Mouse (Mus musculus): ENCODE results near the gene Pdx1. TPM values are rescaled to one million over a fixed set of nuclear protein-coding genes. Genes with fewer than 3 reads are reported as not detected.

Pdx1 gene
- polyA plus RNA-seq, 1 experiment, result not detected

DNA sequence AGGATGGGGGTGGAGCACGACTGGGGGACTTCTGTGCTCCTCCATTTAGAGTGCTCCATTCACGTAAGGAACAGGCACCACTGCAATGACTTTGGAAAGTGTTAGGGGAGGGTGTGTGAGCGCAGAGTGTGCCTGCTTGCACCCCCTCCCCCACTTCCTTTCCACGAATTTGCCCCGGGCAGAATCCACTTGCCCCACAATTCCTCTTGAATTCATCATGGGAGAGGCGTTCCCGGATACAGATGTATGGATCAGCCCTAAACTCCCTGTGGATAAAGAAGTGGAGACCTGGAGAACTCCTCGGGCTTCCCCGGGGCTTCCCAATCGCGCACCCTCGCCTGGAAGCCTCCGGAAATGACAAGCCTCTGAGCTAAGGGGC is 7.8 kb downstream of the Pdx1 start:
- Histone ChIP-seq H3K4me3 (replicated peaks) (peak overlapping the region; percentile 51), H3K36me3 (replicated peaks; ENCODE audit: low read length) (no peaks in the 10 kb centered on the region), H3K9me3 (no peaks in the 10 kb centered on the region), H3K27me3 (replicated peaks) (peaks cover 84% of the 10 kb centered on the region), H3K4me1 (peaks cover 17% of the 10 kb centered on the region)
- TF ChIP-seq GATA1 (IDR thresholded peaks at IDR 0.05; ENCODE audit: borderline replicate concordance, low read length) (no peak), FLI1 (IDR thresholded peaks at IDR 0.05; ENCODE audit: low read length) (no peak)

- no peaks in the 10 kb centered on the region for H3K36me3 ChIP-seq (replicated peaks; ENCODE audit: low read length)
- peaks cover 37% of the 10 kb centered on the region for H3K27me3 ChIP-seq (replicated peaks)
- TF ChIP-seq GATA1 (IDR thresholded peaks at IDR 0.05; ENCODE audit: borderline replicate concordance, low read length) (no peak), FLI1 (IDR thresholded peaks at IDR 0.05; ENCODE audit: low read length) (no peak)
- H3K4me3 ChIP-seq (replicated peaks), result no peak overlapping the region
- no peaks in the 10 kb centered on the region for H3K4me1 ChIP-seq
- H3K9me3 ChIP-seq, result no peaks in the 10 kb centered on the region
Observed at GRCm38 (mm10) chr5:147284365-147284764, 14.6 kb downstream of the Pdx1 start.

- H3K27me3 ChIP-seq (replicated peaks), result peaks cover 52% of the 10 kb centered on the region
- H3K36me3 ChIP-seq (replicated peaks; ENCODE audit: low read length), result no peaks in the 10 kb centered on the region
- H3K9me3 ChIP-seq, result 0 out of 2 replicates have a peak, but pooled peaks cover 7% of the 10 kb centered on the region
- peaks cover 26% of the 10 kb centered on the region for H3K4me1 ChIP-seq
- no peak for TF ChIP-seq GATA1 (IDR thresholded peaks at IDR 0.05; ENCODE audit: borderline replicate concordance, low read length)
- no peak for TF ChIP-seq FLI1 (IDR thresholded peaks at IDR 0.05; ENCODE audit: low read length)
- peak overlapping the region; percentile 84 for H3K4me3 ChIP-seq (replicated peaks)
Observed at GRCm38 (mm10) chr5:147291764-147292505, 22.2 kb downstream of the Pdx1 start.

- TF ChIP-seq FLI1 (IDR thresholded peaks at IDR 0.05; ENCODE audit: low read length), result no peak
- TF ChIP-seq GATA1 (IDR thresholded peaks at IDR 0.05; ENCODE audit: borderline replicate concordance, low read length), result no peak
- H3K27me3 ChIP-seq (replicated peaks), result peaks cover 54% of the 10 kb centered on the region
- H3K4me1 ChIP-seq, result peaks cover 26% of the 10 kb centered on the region
Observed at GRCm38 (mm10) chr5:147292506-147293120, 22.9 kb downstream of the Pdx1 start.

GRCm38 (mm10) chr5:147293127-147293910 is 23.6 kb downstream of the Pdx1 start:
- Histone ChIP-seq H3K27me3 (replicated peaks) (peaks cover 56% of the 10 kb centered on the region), H3K9me3 (0 out of 2 replicates have a peak, but pooled peaks cover 7% of the 10 kb centered on the region), H3K4me3 (replicated peaks) (peak overlapping the region; percentile 73), H3K4me1 (peaks cover 26% of the 10 kb centered on the region), H3K36me3 (replicated peaks; ENCODE audit: low read length) (no peaks in the 10 kb centered on the region)
- TF ChIP-seq GATA1 (IDR thresholded peaks at IDR 0.05; ENCODE audit: borderline replicate concordance, low read length) (no peak), FLI1 (IDR thresholded peaks at IDR 0.05; ENCODE audit: low read length) (no peak)

More at GRCm38 (mm10) chr5:147292506-147293120, 22.9 kb downstream of the Pdx1 start:
- H3K4me3 ChIP-seq (replicated peaks), result peak overlapping the region; percentile 84
- no peaks in the 10 kb centered on the region for H3K36me3 ChIP-seq (replicated peaks; ENCODE audit: low read length)
- 0 out of 2 replicates have a peak, but pooled peaks cover 7% of the 10 kb centered on the region for H3K9me3 ChIP-seq

- H3K36me3 ChIP-seq (replicated peaks; ENCODE audit: low read length), result no peaks in the 10 kb centered on the region
- peaks cover 8% of the 10 kb centered on the region for H3K9me3 ChIP-seq
- peaks cover 27% of the 10 kb centered on the region for H3K4me1 ChIP-seq
- H3K4me3 ChIP-seq (replicated peaks), result peak overlapping the region; percentile 65
- no peak for TF ChIP-seq FLI1 (IDR thresholded peaks at IDR 0.05; ENCODE audit: low read length)
- no peak for TF ChIP-seq GATA1 (IDR thresholded peaks at IDR 0.05; ENCODE audit: borderline replicate concordance, low read length)
- H3K27me3 ChIP-seq (replicated peaks), result peaks cover 60% of the 10 kb centered on the region
Observed at GRCm38 (mm10) chr5:147294121-147294520, 24.4 kb downstream of the Pdx1 start.

- Histone ChIP-seq H3K4me3 (replicated peaks) (no peak overlapping the region), H3K36me3 (replicated peaks; ENCODE audit: low read length) (no peaks in the 10 kb centered on the region), H3K4me1 (peaks cover 35% of the 10 kb centered on the region), H3K27me3 (replicated peaks) (peaks cover 84% of the 10 kb centered on the region), H3K9me3 (peaks cover 4% of the 10 kb centered on the region)
- no peak for TF ChIP-seq GATA1 (IDR thresholded peaks at IDR 0.05; ENCODE audit: borderline replicate concordance, low read length)
- TF ChIP-seq FLI1 (IDR thresholded peaks at IDR 0.05; ENCODE audit: low read length), result no peak
Observed at GRCm38 (mm10) chr5:147297249-147297648, 27.5 kb downstream of the Pdx1 start.

- Histone ChIP-seq H3K4me1 (peaks cover 21% of the 10 kb centered on the region), H3K27me3 (replicated peaks) (peaks cover 90% of the 10 kb centered on the region), H3K36me3 (replicated peaks; ENCODE audit: low read length) (no peaks in the 10 kb centered on the region), H3K4me3 (replicated peaks) (peak overlapping the region; percentile 60), H3K9me3 (peaks cover 4% of the 10 kb centered on the region)
- no peak for TF ChIP-seq FLI1 (IDR thresholded peaks at IDR 0.05; ENCODE audit: low read length)
- TF ChIP-seq GATA1 (IDR thresholded peaks at IDR 0.05; ENCODE audit: borderline replicate concordance, low read length), result no peak
Observed at GRCm38 (mm10) chr5:147299255-147300000, 29.7 kb downstream of the Pdx1 start.

- Histone ChIP-seq H3K27me3 (replicated peaks) (peaks cover 90% of the 10 kb centered on the region), H3K4me1 (peaks cover 26% of the 10 kb centered on the region), H3K36me3 (replicated peaks; ENCODE audit: low read length) (no peaks in the 10 kb centered on the region), H3K9me3 (peaks cover 4% of the 10 kb centered on the region), H3K4me3 (replicated peaks) (peak overlapping the region; percentile 60)
- TF ChIP-seq GATA1 (IDR thresholded peaks at IDR 0.05; ENCODE audit: borderline replicate concordance, low read length) (no peak), FLI1 (IDR thresholded peaks at IDR 0.05; ENCODE audit: low read length) (no peak)
Observed at GRCm38 (mm10) chr5:147300001-147300363, 30.2 kb downstream of the Pdx1 start.
